Mouse (Mus musculus): ENCODE measurements around the gene Fev.

The Fev gene

GRCm38 (mm10) chr1:74877199-74877598, 8.0 kb downstream of the Fev start:
- DNase-seq, result no peak

- no peak for DNase-seq
These were observed 13.0 kb downstream of the Fev start for GRCm38 (mm10) chr1:74872218-74872617.

GRCm38 (mm10) chr1:74861783-74862182, 23.4 kb downstream of the Fev start:
- no peak for DNase-seq

GRCm38 (mm10) chr1:74859223-74859984, 25.8 kb downstream of the Fev start:
- DNase-seq, result peak; percentile 41

DNA sequence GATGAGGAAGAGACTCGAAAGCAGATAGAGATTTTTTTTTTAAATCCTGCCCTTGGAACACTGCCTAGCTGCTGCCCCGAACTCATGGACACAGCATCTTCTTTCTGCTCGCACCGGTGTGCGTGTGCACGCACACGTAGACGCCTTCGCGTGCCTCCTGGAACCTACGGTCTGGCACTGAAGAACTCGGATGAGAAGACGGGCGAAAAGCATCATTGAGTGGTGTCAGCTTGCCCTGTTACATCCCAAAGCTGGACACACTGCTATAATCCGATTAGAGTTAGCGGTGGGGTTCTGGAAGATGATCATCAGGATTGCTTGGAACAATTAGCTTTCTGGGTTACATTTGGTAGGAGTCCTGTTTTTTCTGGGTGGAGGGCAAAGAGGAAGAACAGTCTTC, 26.4 kb downstream of the Fev start:
- DNase-seq, result no peak

DNA sequence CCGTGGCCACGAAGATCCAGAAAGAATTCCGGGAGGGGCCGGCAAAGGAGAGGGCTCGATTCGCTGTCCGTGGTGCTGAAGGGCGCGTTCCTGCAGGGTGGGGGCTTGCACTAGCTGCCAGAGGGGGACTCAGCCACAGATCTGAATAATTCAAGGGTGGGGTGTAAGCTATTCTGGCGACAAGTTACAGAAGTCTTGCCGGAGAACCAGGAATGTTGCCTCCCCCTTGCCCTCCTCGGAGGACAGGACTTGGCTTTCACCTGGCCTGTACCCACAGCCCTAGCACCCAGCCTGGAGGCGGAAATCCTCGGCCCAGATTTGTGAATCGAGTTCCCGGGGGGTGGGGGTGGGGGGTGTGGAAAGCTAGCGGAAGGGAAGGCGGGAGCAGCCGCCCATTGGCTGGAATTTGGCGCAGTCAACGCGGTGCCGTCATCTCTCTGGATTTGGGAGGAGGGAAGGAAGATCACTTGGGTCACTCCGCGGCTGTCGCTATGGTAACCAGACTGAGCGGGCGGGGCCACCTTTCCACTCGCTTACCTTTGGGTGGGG, 27.0 kb downstream of the Fev start:
- DNase-seq, result peak; percentile 98

GRCm38 (mm10) chr1:74857677-74858076, 27.5 kb downstream of the Fev start:
- DNase-seq, result peak; percentile 62

- peak; percentile 50 for DNase-seq
These were observed 28.0 kb downstream of the Fev start for GRCm38 (mm10) chr1:74857201-74857600.

DNA sequence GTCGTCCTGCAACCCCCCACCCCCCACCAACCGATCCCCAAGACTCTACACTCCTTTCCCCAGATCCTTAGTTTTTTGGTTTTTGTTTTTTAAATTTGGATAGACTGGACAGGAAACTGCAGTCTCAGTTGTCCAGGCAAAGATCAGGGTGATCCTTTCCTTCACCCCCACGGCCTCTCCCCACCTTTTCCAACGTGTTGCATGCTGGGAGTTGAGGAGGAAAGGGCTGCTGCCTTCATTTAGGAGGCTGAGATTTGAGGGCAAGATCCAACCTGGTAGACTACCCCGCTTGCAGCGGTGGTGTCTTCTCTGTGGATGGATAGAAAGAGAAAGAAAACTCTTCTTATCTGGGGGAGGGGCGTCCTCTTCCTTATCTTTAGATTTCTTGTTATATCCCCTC, 28.4 kb downstream of the Fev start:
- DNase-seq, result peak; percentile 66

DNA sequence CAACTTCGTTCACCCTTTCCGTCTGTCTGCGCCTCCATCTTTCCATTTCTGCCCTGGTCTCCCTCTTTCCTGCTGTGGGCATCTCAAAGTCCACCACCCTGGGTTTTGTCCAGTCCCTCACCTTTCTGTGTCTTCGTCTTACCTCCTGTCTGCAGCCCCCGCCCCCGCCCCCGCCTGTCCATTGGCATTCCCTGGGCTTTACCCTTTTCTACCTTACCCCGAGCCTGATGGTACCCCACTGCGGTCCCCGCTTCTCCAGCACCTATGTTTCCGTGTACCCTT, 28.8 kb downstream of the Fev start:
- DNase-seq, result peak; percentile 55

GRCm38 (mm10) chr1:74855651-74856438, 29.4 kb downstream of the Fev start:
- DNase-seq, result peak; percentile 57

DNA sequence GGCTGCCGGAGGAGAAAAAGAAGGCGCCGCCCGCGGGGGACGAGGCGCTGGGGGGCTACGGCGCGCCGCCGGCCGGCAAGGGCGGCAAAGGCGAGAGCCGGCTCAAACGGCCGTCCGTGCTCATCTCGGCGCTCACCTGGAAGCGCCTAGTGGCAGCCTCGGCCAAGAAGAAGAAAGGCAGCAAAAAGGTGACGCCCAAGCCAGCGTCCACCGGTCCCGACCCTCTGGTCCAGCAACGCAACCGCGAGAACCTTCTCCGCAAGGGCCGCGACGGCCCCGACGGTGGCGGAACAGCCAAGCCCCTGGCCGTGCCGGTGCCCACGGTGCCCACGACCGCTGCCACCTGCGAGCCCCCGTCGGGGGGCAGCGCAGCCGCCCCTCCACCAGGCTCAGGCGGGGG, 30.1 kb downstream of the Fev start:
- DNase-seq, result no peak

GRCm38 (mm10) chr1:74854306-74855056, 30.7 kb downstream of the Fev start, which contains the start of gene Cdk5r2:
Cdk5r2 (plus strand) TSS chr1:74854934.
- DNase-seq, result peak; percentile 99

DNA sequence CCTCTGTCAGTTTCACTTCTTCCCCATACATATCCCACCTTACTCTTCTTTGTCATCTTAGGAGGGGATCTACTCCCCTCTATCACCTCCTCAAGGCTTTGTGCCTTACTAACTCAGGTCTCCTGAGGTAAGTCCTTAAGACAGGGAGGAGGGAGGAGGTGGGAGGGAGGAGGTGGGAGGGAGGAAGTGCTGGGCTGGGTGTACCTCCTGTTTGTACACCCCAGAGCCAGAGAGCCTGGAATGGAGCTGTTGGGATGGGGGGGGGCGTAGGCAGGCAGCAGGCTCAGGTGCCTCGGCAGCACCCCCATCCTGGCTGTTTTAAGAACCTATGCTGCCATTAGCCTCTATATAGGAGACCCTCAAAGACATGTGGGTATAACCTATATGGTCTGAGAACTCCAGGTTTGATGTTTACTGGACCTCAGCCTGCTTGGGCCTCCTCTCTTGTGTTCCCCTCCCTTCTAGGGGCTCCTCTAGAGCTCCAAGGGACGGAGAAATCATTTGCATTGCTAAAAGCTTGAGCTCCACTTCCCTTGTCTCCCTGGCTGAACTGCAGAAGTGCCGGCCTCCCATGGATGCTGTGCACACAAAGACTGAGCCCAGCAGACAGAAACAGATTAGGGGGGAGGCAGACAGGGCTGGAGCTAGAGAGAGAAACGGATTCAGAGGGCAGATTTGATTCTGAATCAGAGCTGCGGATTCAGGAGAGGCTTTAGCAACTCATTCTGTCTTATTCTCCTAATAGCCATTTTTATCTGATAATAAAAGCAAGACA, 34.0 kb downstream of the Fev start:
- DNase-seq, result no peak

DNA sequence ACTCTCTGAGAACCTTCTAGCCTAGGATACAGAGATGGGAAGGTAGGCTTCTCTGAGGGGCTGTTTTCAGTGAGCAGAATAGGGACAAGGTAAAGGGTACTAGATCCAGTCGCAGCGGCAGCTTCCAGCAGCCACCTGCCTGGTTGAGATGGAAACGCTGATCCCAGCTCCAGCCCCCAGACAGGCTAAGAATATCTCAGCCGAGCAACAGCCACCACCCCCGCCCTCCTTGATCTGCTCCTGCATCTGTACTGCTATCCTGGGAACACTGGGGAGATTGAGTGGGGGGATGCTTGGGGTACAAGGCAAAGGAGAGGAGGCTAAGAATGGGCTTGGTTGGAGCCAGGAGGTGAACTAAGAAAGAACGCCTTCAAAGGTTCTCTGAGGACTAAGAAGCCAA, 35.0 kb downstream of the Fev start:
- no peak for DNase-seq

DNA sequence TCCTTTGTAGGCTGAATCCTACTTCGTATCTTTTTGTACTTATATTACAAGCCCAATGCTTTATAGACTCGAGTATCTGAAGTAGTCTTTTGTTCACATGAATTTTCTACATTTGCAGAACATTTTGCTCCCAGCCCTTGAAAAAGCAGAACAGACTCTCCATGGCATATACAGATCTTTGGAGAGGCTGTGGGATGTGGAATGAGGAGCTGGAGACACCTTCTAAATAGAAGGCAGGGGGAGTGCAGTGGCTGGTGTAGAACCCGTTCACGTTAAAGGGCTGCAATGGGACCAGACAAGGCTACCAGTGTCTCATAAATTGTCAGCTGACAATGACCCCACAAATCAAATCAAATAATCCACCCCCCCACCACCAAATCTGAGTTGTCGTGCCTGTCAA, 36.3 kb downstream of the Fev start:
- no peak for DNase-seq

- DNase-seq, result no peak
These were observed 38.9 kb downstream of the Fev start for GRCm38 (mm10) chr1:74846341-74846740.

DNA sequence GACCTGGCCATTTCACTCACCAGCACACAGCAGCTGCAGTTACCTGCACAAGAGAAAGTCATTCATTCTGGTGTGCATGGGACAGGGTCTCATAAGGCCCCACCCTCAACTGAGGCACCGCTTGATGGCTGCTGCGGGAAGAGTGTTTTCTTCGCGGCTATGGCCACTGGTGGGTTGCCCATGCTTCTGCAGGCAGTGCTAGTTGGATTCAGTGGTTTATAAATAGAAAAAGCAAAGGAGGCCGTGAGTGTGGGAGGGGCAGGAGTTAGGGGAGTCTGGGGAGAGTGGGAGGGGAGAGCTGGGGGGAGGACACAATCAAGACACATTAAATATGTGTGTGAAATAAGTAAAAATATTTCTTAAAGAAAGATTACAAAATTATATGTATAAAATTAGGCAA, 42.1 kb downstream of the Fev start:
- no peak for DNase-seq

- DNase-seq, result no peak
These were observed 52.0 kb downstream of the Fev start for GRCm38 (mm10) chr1:74833255-74833654.
